Mouse (Mus musculus): ENCODE data around the gene Erv3. TPM values are rescaled to one million over a fixed set of nuclear protein-coding genes. Genes with fewer than 3 reads are reported as not detected.

Erv3 gene
- polyA plus RNA-seq (2014; fragmentation: Nextera tagmentation; extraction: Ambion mirVana): not detected in 2 replicates

- no peak within 1 kb of the TSS for H3K4me2 ChIP-seq (replicated peaks; ENCODE audit: low read depth, low read length)
- H3K4me3 ChIP-seq (ENCODE audit: low read depth, low read length): no peak within 1 kb of the TSS
- no peak within 1 kb of the TSS for H3K9ac ChIP-seq (replicated peaks; ENCODE audit: low read depth, low read length)
- no peaks in the 10 kb centered on the region for H3K9me3 ChIP-seq (ENCODE audit: control insufficient read depth, low read depth, low read length)
- H3K27ac ChIP-seq (ENCODE audit: low read length): no peak within 1 kb of the TSS
- no peaks in the 10 kb centered on the region for H3K4me1 ChIP-seq (ENCODE audit: control insufficient read depth, insufficient read depth, low read length)
- no peak for ATAC-seq (ENCODE audit: insufficient number of reproducible peaks, insufficient read depth, low FRiP score, low read depth)
- no peaks in the 10 kb centered on the region for H3K36me3 ChIP-seq (ENCODE audit: control insufficient read depth, insufficient read depth, low read length)
- WGBS: 84% methylated on average over 5 of the region's 5 CpGs
- H3K27me3 ChIP-seq (ENCODE audit: control insufficient read depth, insufficient read depth, low read length): no peaks in the 10 kb centered on the region
These were observed at the start of gene Erv3 for GRCm38 (mm10) chr2:131859721-131860120. Gene Erv3 (minus strand): TSS chr2:131859747.

GRCm38 (mm10) chr2:131908906-131909305 lies 49.4 kb upstream of the Erv3 start:
- Histone ChIP-seq H3K4me3 (ENCODE audit: low read depth, low read length) (no peak overlapping the region), H3K9me3 (ENCODE audit: control insufficient read depth, low read depth, low read length) (no peaks in the 10 kb centered on the region), H3K4me2 (replicated peaks; ENCODE audit: low read depth, low read length) (peak overlapping the region; percentile 71; the same call in 1 of the 2 replicates), H3K27me3 (ENCODE audit: control insufficient read depth, insufficient read depth, low read length) (no peaks in the 10 kb centered on the region), H3K4me1 (ENCODE audit: control insufficient read depth, insufficient read depth, low read length) (peaks cover 4% of the 10 kb centered on the region), H3K27ac (ENCODE audit: low read length) (no peak overlapping the region; the same call in 1 of the 2 replicates), H3K9ac (replicated peaks; ENCODE audit: low read depth, low read length) (no peak overlapping the region), H3K36me3 (ENCODE audit: control insufficient read depth, insufficient read depth, low read length) (no peaks in the 10 kb centered on the region)
- WGBS: 81% methylated on average over 1 of the region's 1 CpGs
- no peak for ATAC-seq (ENCODE audit: insufficient number of reproducible peaks, insufficient read depth, low FRiP score, low read depth)

- Histone ChIP-seq H3K27ac (ENCODE audit: low read length) (no peak overlapping the region), H3K9me3 (ENCODE audit: control insufficient read depth, low read depth, low read length) (no peaks in the 10 kb centered on the region), H3K4me3 (ENCODE audit: low read depth, low read length) (no peak overlapping the region), H3K36me3 (ENCODE audit: control insufficient read depth, insufficient read depth, low read length) (no peaks in the 10 kb centered on the region), H3K27me3 (ENCODE audit: control insufficient read depth, insufficient read depth, low read length) (no peaks in the 10 kb centered on the region), H3K4me1 (ENCODE audit: control insufficient read depth, insufficient read depth, low read length) (peaks cover 4% of the 10 kb centered on the region), H3K4me2 (replicated peaks; ENCODE audit: low read depth, low read length) (no peak overlapping the region), H3K9ac (replicated peaks; ENCODE audit: low read depth, low read length) (no peak overlapping the region)
- ATAC-seq (ENCODE audit: insufficient number of reproducible peaks, insufficient read depth, low FRiP score, low read depth): no peak
- 78% methylated on average over 7 of the region's 7 CpGs for WGBS
These were observed 48.9 kb upstream of the Erv3 start for GRCm38 (mm10) chr2:131908351-131908861.

- H3K4me2 ChIP-seq (replicated peaks; ENCODE audit: low read depth, low read length): no peak overlapping the region
- H3K4me3 ChIP-seq (ENCODE audit: low read depth, low read length): no peak overlapping the region
- H3K27ac ChIP-seq (ENCODE audit: low read length): no peak overlapping the region
- H3K4me1 ChIP-seq (ENCODE audit: control insufficient read depth, insufficient read depth, low read length): peaks cover 4% of the 10 kb centered on the region
- 82% methylated on average over 5 of the region's 5 CpGs for WGBS
- H3K36me3 ChIP-seq (ENCODE audit: control insufficient read depth, insufficient read depth, low read length): no peaks in the 10 kb centered on the region
- no peaks in the 10 kb centered on the region for H3K27me3 ChIP-seq (ENCODE audit: control insufficient read depth, insufficient read depth, low read length)
- no peak overlapping the region for H3K9ac ChIP-seq (replicated peaks; ENCODE audit: low read depth, low read length)
- no peaks in the 10 kb centered on the region for H3K9me3 ChIP-seq (ENCODE audit: control insufficient read depth, low read depth, low read length)
- ATAC-seq (ENCODE audit: insufficient number of reproducible peaks, insufficient read depth, low FRiP score, low read depth): no peak
These were observed 47.8 kb upstream of the Erv3 start for GRCm38 (mm10) chr2:131907311-131907710.

- H3K9me3 ChIP-seq (ENCODE audit: control insufficient read depth, low read depth, low read length): no peaks in the 10 kb centered on the region
- no peaks in the 10 kb centered on the region for H3K36me3 ChIP-seq (ENCODE audit: control insufficient read depth, insufficient read depth, low read length)
- 68% methylated on average over 1 of the region's 1 CpGs for WGBS
- H3K9ac ChIP-seq (replicated peaks; ENCODE audit: low read depth, low read length): no peak overlapping the region
- no peak overlapping the region for H3K27ac ChIP-seq (ENCODE audit: low read length)
- H3K27me3 ChIP-seq (ENCODE audit: control insufficient read depth, insufficient read depth, low read length): no peaks in the 10 kb centered on the region
- no peak overlapping the region for H3K4me3 ChIP-seq (ENCODE audit: low read depth, low read length)
- no peak overlapping the region for H3K4me2 ChIP-seq (replicated peaks; ENCODE audit: low read depth, low read length)
- peaks cover 4% of the 10 kb centered on the region for H3K4me1 ChIP-seq (ENCODE audit: control insufficient read depth, insufficient read depth, low read length)
- no peak for ATAC-seq (ENCODE audit: insufficient number of reproducible peaks, insufficient read depth, low FRiP score, low read depth)
These were observed 47.3 kb upstream of the Erv3 start for GRCm38 (mm10) chr2:131906846-131907245.

GRCm38 (mm10) chr2:131906266-131906665 lies 46.7 kb upstream of the Erv3 start:
- no peak overlapping the region for H3K4me2 ChIP-seq (replicated peaks; ENCODE audit: low read depth, low read length)
- 87% methylated on average over 3 of the region's 3 CpGs for WGBS
- H3K27ac ChIP-seq (ENCODE audit: low read length): no peak overlapping the region
- H3K9me3 ChIP-seq (ENCODE audit: control insufficient read depth, low read depth, low read length): no peaks in the 10 kb centered on the region
- H3K27me3 ChIP-seq (ENCODE audit: control insufficient read depth, insufficient read depth, low read length): no peaks in the 10 kb centered on the region
- no peak overlapping the region for H3K9ac ChIP-seq (replicated peaks; ENCODE audit: low read depth, low read length)
- no peak overlapping the region for H3K4me3 ChIP-seq (ENCODE audit: low read depth, low read length)
- H3K4me1 ChIP-seq (ENCODE audit: control insufficient read depth, insufficient read depth, low read length): peaks cover 4% of the 10 kb centered on the region
- no peak for ATAC-seq (ENCODE audit: insufficient number of reproducible peaks, insufficient read depth, low FRiP score, low read depth)
- no peaks in the 10 kb centered on the region for H3K36me3 ChIP-seq (ENCODE audit: control insufficient read depth, insufficient read depth, low read length)

- Histone ChIP-seq H3K9ac (replicated peaks; ENCODE audit: low read depth, low read length) (no peak overlapping the region), H3K4me3 (ENCODE audit: low read depth, low read length) (no peak overlapping the region), H3K27ac (ENCODE audit: low read length) (no peak overlapping the region), H3K36me3 (ENCODE audit: control insufficient read depth, insufficient read depth, low read length) (no peaks in the 10 kb centered on the region), H3K9me3 (ENCODE audit: control insufficient read depth, low read depth, low read length) (no peaks in the 10 kb centered on the region), H3K4me2 (replicated peaks; ENCODE audit: low read depth, low read length) (no peak overlapping the region), H3K27me3 (ENCODE audit: control insufficient read depth, insufficient read depth, low read length) (no peaks in the 10 kb centered on the region), H3K4me1 (ENCODE audit: control insufficient read depth, insufficient read depth, low read length) (peaks cover 2% of the 10 kb centered on the region; the same call in 1 of the 2 replicates)
- ATAC-seq (ENCODE audit: insufficient number of reproducible peaks, insufficient read depth, low FRiP score, low read depth): no peak
- 71% methylated on average over 6 of the region's 6 CpGs for WGBS
These were observed 46.2 kb upstream of the Erv3 start for GRCm38 (mm10) chr2:131905776-131906175.

GRCm38 (mm10) chr2:131905025-131905424 lies 45.5 kb upstream of the Erv3 start:
- Histone ChIP-seq H3K27ac (ENCODE audit: low read length) (no peak overlapping the region), H3K4me3 (ENCODE audit: low read depth, low read length) (no peak overlapping the region), H3K9me3 (ENCODE audit: control insufficient read depth, low read depth, low read length) (no peaks in the 10 kb centered on the region), H3K27me3 (ENCODE audit: control insufficient read depth, insufficient read depth, low read length) (no peaks in the 10 kb centered on the region), H3K9ac (replicated peaks; ENCODE audit: low read depth, low read length) (no peak overlapping the region), H3K4me2 (replicated peaks; ENCODE audit: low read depth, low read length) (no peak overlapping the region), H3K36me3 (ENCODE audit: control insufficient read depth, insufficient read depth, low read length) (no peaks in the 10 kb centered on the region), H3K4me1 (ENCODE audit: control insufficient read depth, insufficient read depth, low read length) (no peaks in the 10 kb centered on the region; the same call in 1 of the 2 replicates)
- WGBS: 27% methylated on average over 5 of the region's 5 CpGs
- ATAC-seq (ENCODE audit: insufficient number of reproducible peaks, insufficient read depth, low FRiP score, low read depth): no peak

GRCm38 (mm10) chr2:131902867-131903266 lies 43.3 kb upstream of the Erv3 start:
- no peak overlapping the region for H3K9ac ChIP-seq (replicated peaks; ENCODE audit: low read depth, low read length)
- 18% methylated on average over 8 of the region's 8 CpGs for WGBS
- no peaks in the 10 kb centered on the region for H3K9me3 ChIP-seq (ENCODE audit: control insufficient read depth, low read depth, low read length)
- H3K27ac ChIP-seq (ENCODE audit: low read length): peak overlapping the region; percentile 86
- no peaks in the 10 kb centered on the region; the same call in 1 of the 2 replicates for H3K4me1 ChIP-seq (ENCODE audit: control insufficient read depth, insufficient read depth, low read length)
- H3K36me3 ChIP-seq (ENCODE audit: control insufficient read depth, insufficient read depth, low read length): no peaks in the 10 kb centered on the region
- H3K4me3 ChIP-seq (ENCODE audit: low read depth, low read length): no peak overlapping the region
- H3K27me3 ChIP-seq (ENCODE audit: control insufficient read depth, insufficient read depth, low read length): no peaks in the 10 kb centered on the region
- peak; percentile 82; the same call in 1 of the 2 replicates for ATAC-seq (ENCODE audit: insufficient number of reproducible peaks, insufficient read depth, low FRiP score, low read depth)
- 0 out of 2 replicates have a peak overlapping the region, but pooled peaks have one; percentile 2 for H3K4me2 ChIP-seq (replicated peaks; ENCODE audit: low read depth, low read length)
